Mouse (Mus musculus): ENCODE results near the gene Rad54l.

DNA sequence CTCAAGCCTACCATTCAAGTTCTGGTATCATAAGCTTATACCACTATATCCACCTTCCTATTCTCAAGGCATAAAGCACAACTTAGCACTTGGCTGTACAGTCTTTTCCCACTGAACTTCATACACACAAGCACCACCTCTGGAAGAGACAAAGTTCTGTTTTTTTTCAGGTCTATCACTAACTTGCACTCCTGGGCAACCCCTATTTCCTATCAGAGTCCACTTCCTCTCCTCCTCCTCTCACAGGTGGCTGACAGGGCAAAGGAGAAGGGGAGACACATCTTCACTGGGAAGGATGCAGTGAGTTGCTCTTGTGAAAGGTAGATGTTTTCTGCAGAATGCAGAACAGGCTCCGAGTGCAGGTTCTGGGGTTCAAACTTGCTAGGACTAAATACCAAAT, 75.8 kb downstream of the Rad54l start:
- TF ChIP-seq POLR2A (IDR thresholded peaks at IDR 0.05; ENCODE audit: borderline replicate concordance, insufficient read depth, low read length) (no peak), CTCF (IDR thresholded peaks at IDR 0.05; ENCODE audit: borderline replicate concordance, insufficient read depth, low read depth, low read length) (no peak)

Data from cerebellum, adult 2 months (tissue).